ENCODE assay signal across 16 mouse cellular contexts in genomic region chr13:30041501-30042295, GRCm38 (mm10). TPM values are rescaled to one million over a fixed set of nuclear protein-coding genes. Genes with fewer than 3 reads are reported as not detected.
DNase-seq lines count a peak whose midpoint lies in the region; ATAC-seq lines count a peak whose summit lies in the region.
"Had no signal": no experiment of that assay in that cellular context is flagged by ENCODE, and none has a peak within 500 bp of the region (broad histone marks: within the 10 kb centered on the region; RNA-seq: fewer than 3 reads in every experiment).

No protein-coding gene starts in this region.

- no peak overlapping the region for H3K4me3 ChIP-seq in kidney, embryonic 14.5 days (ENCODE audit: low read length)
- H3K4me3 ChIP-seq: embryonic facial prominence, embryonic 10.5 days; gastrocnemius, adult 2 months; hindbrain, embryonic 10.5 days had no signal

- no peaks in the 10 kb centered on the region for H3K4me1 ChIP-seq in kidney, embryonic 14.5 days (ENCODE audit: control insufficient read depth, insufficient read depth, low read length)
- H3K4me1 ChIP-seq: embryonic facial prominence, embryonic 10.5 days; hindbrain, embryonic 10.5 days had no signal

- H3K9ac ChIP-seq in kidney, embryonic 14.5 days (ENCODE audit: low read depth, low read length) = no peak overlapping the region
- H3K9ac ChIP-seq: liver, embryonic 14.5 days had no signal

- H3K27ac ChIP-seq in kidney, embryonic 14.5 days (ENCODE audit: low read depth, low read length) = no peak overlapping the region
- H3K27ac ChIP-seq: embryonic facial prominence, embryonic 10.5 days; gastrocnemius, adult 2 months; hindbrain, embryonic 10.5 days; liver, embryonic 14.5 days; macrophage had no signal

- no peak overlapping the region for H3K4me2 ChIP-seq in kidney, embryonic 14.5 days (replicated peaks; ENCODE audit: low read depth, low read length)
- H3K4me2 ChIP-seq: heart, embryonic 11.5 days had no signal

- no peak for ATAC-seq in activated CD4-positive, CD25-positive, alpha-beta regulatory T cell, adult 4 months
- ATAC-seq in kidney, embryonic 14.5 days (ENCODE audit: low FRiP score, low TSS enrichment) = no peak

- H3K36me3 ChIP-seq in kidney, embryonic 14.5 days (ENCODE audit: control insufficient read depth, insufficient read depth, low read length) = no peaks in the 10 kb centered on the region
- H3K36me3 ChIP-seq: embryonic facial prominence, embryonic 10.5 days; hindbrain, embryonic 10.5 days had no signal

- WGBS in kidney, embryonic 14.5 days = 92% methylated on average over 3 of the region's 3 CpGs

- no peaks in the 10 kb centered on the region for H3K27me3 ChIP-seq in kidney, embryonic 14.5 days (ENCODE audit: control insufficient read depth, insufficient read depth, low read length)

- peak; percentile 37 to 52 for DNase-seq in cerebellum, adult 18-20 months
- no peak for DNase-seq in cerebellum, postnatal 10 days
- peak; percentile 17 for DNase-seq in right cerebral cortex, adult 18-20 months
- no peak for DNase-seq in right cerebral cortex, postnatal 25 days
- peak; percentile 26 to 41 for DNase-seq in cerebellum, postnatal 36 days
- no peak for DNase-seq in left cerebral cortex, adult 11 months (ENCODE audit: low spot score)
- DNase-seq: gastrocnemius, adult 2 months; kidney, adult 11 months; left cerebral cortex, postnatal 4 days had no signal

- H3K9me3 ChIP-seq in kidney, embryonic 14.5 days (ENCODE audit: control insufficient read depth, low read length) = no peaks in the 10 kb centered on the region
- H3K9me3 ChIP-seq: embryonic facial prominence, embryonic 10.5 days; hindbrain, embryonic 10.5 days had no signal

RNA-seq across cellular contexts. Expression of gene E2f3, which starts 55.8 kb away (rescaled TPM):
- 1 to 10 TPM; 4.0 to 5.1 TPM for polyA plus RNA-seq in activated CD4-positive, CD25-positive, alpha-beta regulatory T cell, adult 4 months (2017; shearing (Covaris generic))
- polyA plus RNA-seq in kidney, embryonic 14.5 days (2014; fragmentation: Nextera tagmentation; extraction: Ambion mirVana) = 11.7 and 17.7 TPM in 2 replicates

Comparison
In these comparisons a context has a peak if more than half of its experiments do, and no peak if none do; other contexts are left out.
1. DNase-seq: peak in cerebellum, adult 18-20 months (2 of 2), right cerebral cortex, adult 18-20 months (single experiment) and cerebellum, postnatal 36 days (2 of 2); none in cerebellum, postnatal 10 days (0 of 2), right cerebral cortex, postnatal 25 days (single experiment) and left cerebral cortex, adult 11 months (single experiment).